Mouse (Mus musculus) lung, embryonic 16.5 days (tissue): ENCODE measurements around the gene 4930402H24Rik. TPM values are rescaled to one million over a fixed set of nuclear protein-coding genes. Genes with fewer than 3 reads are reported as not detected.

Experiments
- ATAC-seq: fragments of 200-750 bp; cut with Nextera tagmentation; 2 replicates; pipeline ENCODE4 v1.8.0; 2017; ENCODE audit warnings: low read depth, mild to moderate bottlenecking, moderate library complexity
- H3K27ac ChIP-seq: fragments of 300-500 bp; sonication (generic); 2 replicates; pipeline ENCODE4 v1.5.1; 2014; ENCODE audit warnings: mild to moderate bottlenecking, control low read depth, low read length
- H3K27me3 ChIP-seq: fragments of 300-500 bp; sonication (generic); 2 replicates; pipeline ENCODE4 v1.6.1; 2014; ENCODE audit warnings: low read depth, low read length, mixed read lengths; ENCODE audit not compliant: control insufficient read depth, insufficient read depth
- H3K36me3 ChIP-seq: fragments of 300-500 bp; sonication (generic); 2 replicates; pipeline ENCODE4 v1.6.1; 2014; ENCODE audit warnings: low read length; ENCODE audit not compliant: control insufficient read depth, insufficient read depth
- H3K4me1 ChIP-seq: fragments of 300-500 bp; sonication (generic); replicated peaks from 2 replicates; pipeline ENCODE4 v1.6.1; 2014; ENCODE audit warnings: low read length, mixed read lengths; ENCODE audit not compliant: control insufficient read depth, insufficient read depth
- H3K4me2 ChIP-seq: fragments of 300-500 bp; sonication (generic); 2 replicates; pipeline ENCODE4 v1.6.1; 2014; ENCODE audit warnings: low read depth, low read length, control low read depth
- H3K4me3 ChIP-seq: fragments of 300-500 bp; sonication (generic); 2 replicates; pipeline ENCODE4 v1.5.1; 2014; ENCODE audit warnings: mild to moderate bottlenecking, low read length, control low read depth
- H3K9ac ChIP-seq: fragments of 300-500 bp; sonication (generic); 2 replicates; pipeline ENCODE4 v1.6.1; 2014; ENCODE audit warnings: low read length, control low read depth
- H3K9me3 ChIP-seq: fragments of 300-500 bp; sonication (generic); 2 replicates; pipeline ENCODE4 v1.6.1; 2016; ENCODE audit warnings: low read length; ENCODE audit not compliant: control insufficient read depth
- WGBS: fragments of 180-500 bp; shearing (Covaris S2); extraction: QIAGEN DNeasy Blood & Tissue Kit; methylation state at CpG from one replicate; pipeline ENCODE4 v1.1.7; 2014; 5-methylcytosine and 5-hydroxymethylcytosine counted together
- polyA plus RNA-seq: library from polyadenylated mRNA; unstranded; fragments of >200 nt; fragmentation: Nextera tagmentation; extraction: Ambion mirVana; gene quantifications from 2 replicates; pipeline ENCODE4 v1.2.1, GENCODE M21; 2015

4930402H24Rik gene
- polyA plus RNA-seq, 1 experiment from 2014 or later, result 30.8 TPM

DNA sequence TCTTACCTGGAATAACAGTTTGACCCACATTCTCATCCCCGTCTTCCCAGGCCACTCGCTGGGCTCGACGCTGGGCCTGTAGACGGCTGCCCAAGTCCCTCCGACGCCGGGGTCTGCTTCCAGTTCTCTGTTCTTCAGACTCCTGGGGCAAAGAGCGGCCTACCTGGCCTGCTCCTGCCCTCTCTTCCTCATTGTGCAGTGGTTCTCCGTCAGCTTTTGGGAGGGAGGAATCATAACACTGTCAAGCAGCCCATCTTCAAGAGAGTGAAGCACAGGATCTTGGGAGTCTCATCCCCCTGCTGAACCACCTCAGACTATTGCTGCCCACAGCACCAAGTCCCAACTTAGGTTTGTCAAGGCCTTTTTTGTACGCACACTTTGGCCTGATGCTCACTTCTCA lies 242.9 kb downstream of the 4930402H24Rik start:
- Histone ChIP-seq H3K27me3 (no peaks in the 10 kb centered on the region), H3K9me3 (no peaks in the 10 kb centered on the region), H3K9ac (peak overlapping the region; percentile 95), H3K36me3 (peaks cover 16% of the 10 kb centered on the region), H3K4me2 (peak overlapping the region; percentile 88), H3K27ac (no peak overlapping the region), H3K4me3 (peak overlapping the region; percentile 82), H3K4me1 (peaks cover 18% of the 10 kb centered on the region)
- no peak for ATAC-seq
- WGBS, result 90% methylated on average over 11 of the region's 11 CpGs

DNA sequence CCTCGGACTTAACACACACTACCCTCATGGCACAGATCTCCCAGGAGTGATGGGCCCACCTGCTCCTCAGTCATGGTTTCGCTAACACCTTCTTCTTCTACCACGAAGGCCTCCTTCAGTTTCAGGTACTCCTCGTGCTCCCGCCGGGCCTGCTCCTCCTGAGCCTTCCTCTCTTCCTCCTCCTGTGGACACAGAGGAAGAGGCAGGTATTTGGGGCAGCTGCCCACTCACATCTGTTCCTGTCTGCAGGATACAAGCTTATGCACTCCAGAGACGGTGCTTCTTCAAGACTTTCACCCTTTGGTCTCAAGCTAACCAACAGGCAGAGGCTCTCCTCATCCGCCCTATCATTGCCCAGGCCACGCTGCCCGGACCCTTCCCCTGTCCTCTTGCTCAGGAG lies 247.7 kb downstream of the 4930402H24Rik start:
- Histone ChIP-seq H3K9ac (no peak overlapping the region), H3K9me3 (no peaks in the 10 kb centered on the region), H3K27me3 (no peaks in the 10 kb centered on the region), H3K4me2 (no peak overlapping the region), H3K4me3 (no peak overlapping the region), H3K27ac (no peak overlapping the region), H3K36me3 (peaks cover 34% of the 10 kb centered on the region), H3K4me1 (peaks cover 5% of the 10 kb centered on the region)
- WGBS, result 95% methylated on average over 10 of the region's 10 CpGs
- no peak for ATAC-seq

DNA sequence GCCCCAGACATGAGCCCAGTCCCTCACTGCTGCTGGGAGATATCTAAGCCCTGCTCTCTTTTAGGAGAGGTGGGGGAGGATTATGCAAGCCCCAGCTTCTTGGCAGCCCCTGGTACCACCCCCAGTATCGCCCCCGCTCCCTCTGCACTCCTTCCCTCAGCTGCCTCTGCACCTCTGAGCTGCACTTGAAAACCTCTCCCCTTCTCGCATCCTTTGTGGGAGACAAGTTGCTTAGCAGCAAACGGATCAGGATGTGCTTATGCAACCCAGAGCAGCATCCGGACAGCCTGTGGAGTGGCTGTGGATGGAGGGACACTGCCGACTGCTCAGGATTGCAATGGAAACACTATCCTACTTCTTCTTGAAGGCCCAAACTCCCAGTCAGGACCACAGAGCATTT lies 248.7 kb downstream of the 4930402H24Rik start:
- Histone ChIP-seq H3K27ac (no peak overlapping the region), H3K4me2 (no peak overlapping the region), H3K4me1 (no peaks in the 10 kb centered on the region), H3K36me3 (peaks cover 37% of the 10 kb centered on the region), H3K9me3 (no peaks in the 10 kb centered on the region), H3K9ac (no peak overlapping the region), H3K4me3 (no peak overlapping the region), H3K27me3 (no peaks in the 10 kb centered on the region)
- no peak for ATAC-seq
- WGBS, result 88% methylated on average over 6 of the region's 6 CpGs

GRCm38 (mm10) chr2:130656536-130656935 lies 249.7 kb downstream of the 4930402H24Rik start:
- WGBS, result 93% methylated on average over 9 of the region's 9 CpGs

More at GRCm38 (mm10) chr2:130656536-130656935, 249.7 kb downstream of the 4930402H24Rik start:
- no peaks in the 10 kb centered on the region for H3K4me1 ChIP-seq
- H3K36me3 ChIP-seq, result peaks cover 33% of the 10 kb centered on the region
- H3K4me2 ChIP-seq, result no peak overlapping the region
- ATAC-seq, result no peak
- H3K9me3 ChIP-seq, result no peaks in the 10 kb centered on the region
- no peak overlapping the region for H3K4me3 ChIP-seq
- H3K27me3 ChIP-seq, result no peaks in the 10 kb centered on the region
- H3K9ac ChIP-seq, result no peak overlapping the region
- H3K27ac ChIP-seq, result no peak overlapping the region

Other genes starting within 250 kb of the 4930402H24Rik start
- gene Ddrgk1, start 241.7 kb downstream of the 4930402H24Rik start, polyA plus RNA-seq, result 64.9 and 65.7 TPM in 2 replicates
- 91.6 and 95.9 TPM in 2 replicates for gene Itpa, start 238.8 kb downstream of the 4930402H24Rik start, polyA plus RNA-seq
- 0.53 and 0.88 TPM in 2 replicates for gene Slc4a11, start 208.9 kb downstream of the 4930402H24Rik start, polyA plus RNA-seq
- gene Atrn, start 89 bp upstream of the 4930402H24Rik start, polyA plus RNA-seq, result 5.0 and 5.8 TPM in 2 replicates
- gene Gfra4, start 136.7 kb upstream of the 4930402H24Rik start, polyA plus RNA-seq, result 8.2 and 9.3 TPM in 2 replicates
- 6.5 and 7.1 TPM in 2 replicates for gene Adam33, start 157.4 kb upstream of the 4930402H24Rik start, polyA plus RNA-seq
- 0.34 and 0.59 TPM in 2 replicates for gene Siglec1, start 180.4 kb upstream of the 4930402H24Rik start, polyA plus RNA-seq
- 16.0 and 17.2 TPM in 2 replicates for gene Hspa12b, start 220.9 kb upstream of the 4930402H24Rik start, polyA plus RNA-seq
- not detected in 2 replicates for gene Gm11037, start 227.1 kb upstream of the 4930402H24Rik start, polyA plus RNA-seq